Mouse (Mus musculus): ENCODE measurements at regions not wholly inside any gene's neighbourhood (a gene's known extent, or its start where the extent isn't known, plus 50 kb on each side); places are given as distances from the start of the nearest gene placed in this dataset.

- TF ChIP-seq CTCF (IDR thresholded peaks at IDR 0.05; ENCODE audit: low read depth): no peak
- TF ChIP-seq EP300 (optimal IDR thresholded peaks at IDR 0.05): no peak
These were observed 128.5 kb upstream of the Chl1 start for GRCm38 (mm10) chr6:103381930-103382329.
